Mouse (Mus musculus) liver, adult 2 months (tissue): ENCODE results near the gene Psd4.

Source experiments
- CTCF ChIP-seq: fragments of 200-500 bp; IDR thresholded peaks from 2 replicates; pipeline ENCODE4 v1.5.1; 2011; ENCODE audit warnings: low read depth, low read length, control low read depth
- POLR2A ChIP-seq: fragments of 200-500 bp; IDR thresholded peaks from 2 replicates; pipeline ENCODE4 v1.6.1; 2011; ENCODE audit warnings: low read length, control low read depth; ENCODE audit not compliant: insufficient read depth; ENCODE audit errors: extremely low read depth

GRCm38 (mm10) chr2:24416668-24417067, 49.3 kb downstream of the Psd4 start:
- TF ChIP-seq CTCF, result no peak
- no peak for TF ChIP-seq POLR2A
